Mouse (Mus musculus): ENCODE data around the gene Arhgap8.

DNA sequence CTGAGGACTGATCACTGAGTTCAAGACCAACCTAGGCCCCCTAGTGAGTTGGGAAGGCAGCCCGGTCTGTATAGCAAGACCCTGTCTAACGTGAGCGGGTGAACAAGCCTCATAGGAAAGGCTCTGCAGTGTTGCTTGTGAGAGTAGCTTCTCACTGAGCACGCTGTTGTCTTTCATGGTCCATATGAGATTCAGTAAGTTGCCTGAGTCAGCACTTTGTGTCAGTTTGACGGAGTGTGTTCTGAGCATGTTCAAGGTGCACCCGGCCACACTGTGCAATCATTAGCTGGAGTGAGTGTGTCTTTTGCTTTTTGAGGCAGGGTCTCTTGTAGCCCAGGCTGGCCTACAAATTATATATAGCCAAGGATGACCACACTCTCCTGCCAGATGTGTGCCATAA is 28.3 kb upstream of the Arhgap8 start:
- TF ChIP-seq CTCF (IDR thresholded peaks at IDR 0.05; ENCODE audit: borderline replicate concordance, extremely low read depth, insufficient read depth, insufficient read length): no peak
- no peak for TF ChIP-seq POLR2A (IDR thresholded peaks at IDR 0.05; ENCODE audit: borderline replicate concordance, extremely low read depth, insufficient read depth, insufficient read length, poor library complexity, severe bottlenecking)
